Mouse (Mus musculus) CH12.LX (cell line): Measurements from ENCODE around the gene Adcy4. TPM values are rescaled to one million over a fixed set of nuclear protein-coding genes. Genes with fewer than 3 reads are reported as not detected.

Experiments used
- DNase-seq: peaks from one replicate; pipeline ENCODE4 v3.0.0-alpha.2; 2013; ENCODE audit errors: extremely low read depth
- H3K27ac ChIP-seq: 2 replicates; pipeline ENCODE4 v1.5.1; 2012; ENCODE audit warnings: low read depth, mild to moderate bottlenecking, control low read depth, moderate library complexity; ENCODE audit not compliant: insufficient read depth
- H3K27me3 ChIP-seq: replicated peaks from 2 replicates; pipeline ENCODE3; 2012; ENCODE audit warnings: inconsistent platforms
- H3K36me3 ChIP-seq, 2 experiments: replicated peaks in 1 of 2; 2 replicates each; pipeline versions ENCODE3 to v1.6.1; 2012; ENCODE audit warnings: inconsistent platforms in 1 of 2, low read length in 1 of 2, mild to moderate bottlenecking in 1 of 2, mixed read lengths in 1 of 2, moderate library complexity in 1 of 2; ENCODE audit not compliant: control insufficient read depth in 1 of 2, insufficient read depth in 1 of 2
- H3K4me1 ChIP-seq, 2 experiments: 2 replicates each; pipeline ENCODE4 v1.6.1; 2012; ENCODE audit warnings: inconsistent platforms in 1 of 2, moderate library complexity in 1 of 2; ENCODE audit not compliant: insufficient read depth in 2 of 2, control insufficient read depth in 1 of 2
- H3K4me2 ChIP-seq: 2 replicates; pipeline ENCODE4 v1.6.1; 2012; ENCODE audit warnings: low read depth, mild to moderate bottlenecking, control low read depth; ENCODE audit not compliant: poor library complexity, insufficient read depth, severe bottlenecking
- H3K4me3 ChIP-seq, 3 experiments: fragments of 150-350 bp in 1 of 3; sonication (generic) in 1 of 3; replicated peaks in 1 of 3; 2 replicates each; pipeline versions ENCODE3 to v1.5.1; 2011 to 2012; ENCODE audit warnings: low read depth in 2 of 3, low read length in 2 of 3, mild to moderate bottlenecking in 2 of 3, moderate library complexity in 2 of 3, control low read depth in 1 of 3, improper control_type of control experiment in 1 of 3, inconsistent platforms in 1 of 3, mixed read lengths in 1 of 3; ENCODE audit not compliant: poor library complexity in 1 of 3
- H3K79me2 ChIP-seq: replicated peaks from 2 replicates; pipeline ENCODE4 v1.6.1; 2012; ENCODE audit warnings: mild to moderate bottlenecking, moderate library complexity; ENCODE audit not compliant: control insufficient read depth, poor library complexity, insufficient read depth, severe bottlenecking; ENCODE audit errors: extremely low read depth
- H3K9ac ChIP-seq: 2 replicates; pipeline ENCODE4 v1.6.1; 2012; ENCODE audit warnings: low read depth, mild to moderate bottlenecking, control low read depth, moderate library complexity; ENCODE audit not compliant: insufficient read depth
- H3K9me3 ChIP-seq: replicated peaks from 2 replicates; pipeline ENCODE3; 2012; ENCODE audit warnings: low read length, inconsistent platforms, mixed read lengths
- BHLHE40 ChIP-seq: IDR thresholded peaks from 2 replicates; pipeline ENCODE4 v1.6.1; 2011; ENCODE audit warnings: mild to moderate bottlenecking, low read depth, low read length, improper control_type of control experiment
- CHD1 ChIP-seq: IDR thresholded peaks from 2 replicates; pipeline ENCODE4 v1.6.1; 2012; ENCODE audit warnings: low read depth, low read length, improper control_type of control experiment, inconsistent platforms
- CHD2 ChIP-seq: IDR thresholded peaks from 2 replicates; pipeline ENCODE4 v1.6.1; 2011; ENCODE audit warnings: low read length, improper control_type of control experiment
- CTCF ChIP-seq, 2 experiments: IDR thresholded peaks in 1 of 2; conservative IDR thresholded peaks in 1 of 2; 2 replicates each; pipeline ENCODE4 v1.5.1; 2011 to 2012; ENCODE audit warnings: low read depth in 2 of 2, low read length in 2 of 2, improper control_type of control experiment in 1 of 2, inconsistent platforms in 1 of 2, mild to moderate bottlenecking in 1 of 2, moderate library complexity in 1 of 2
- E2F4 ChIP-seq: IDR thresholded peaks from 2 replicates; pipeline ENCODE4 v1.6.1; 2011; ENCODE audit warnings: low read depth, low read length, improper control_type of control experiment; ENCODE audit not compliant: insufficient replicate concordance
- ELF1 ChIP-seq: IDR thresholded peaks from 2 replicates; pipeline ENCODE4 v1.6.1; 2014; ENCODE audit warnings: low read depth, mild to moderate bottlenecking, inconsistent platforms, low read length, improper control_type of control experiment
- EP300 ChIP-seq: IDR thresholded peaks from 2 replicates; pipeline ENCODE4 v1.6.1; 2011; ENCODE audit warnings: low read length, improper control_type of control experiment
- ETS1 ChIP-seq: conservative IDR thresholded peaks from 2 replicates; pipeline ENCODE4 v1.6.1; 2012; ENCODE audit warnings: low read depth, mild to moderate bottlenecking, inconsistent platforms, low read length, improper control_type of control experiment, moderate library complexity
- GABPA ChIP-seq: IDR thresholded peaks from 2 replicates; pipeline ENCODE4 v1.6.1; 2012; ENCODE audit warnings: low read depth, low read length, improper control_type of control experiment, inconsistent platforms; ENCODE audit not compliant: insufficient replicate concordance
- HCFC1 ChIP-seq: IDR thresholded peaks from 2 replicates; pipeline ENCODE4 v1.6.1; 2012; ENCODE audit warnings: low read depth, mild to moderate bottlenecking, inconsistent platforms, low read length, improper control_type of control experiment
- IRF4 ChIP-seq: IDR thresholded peaks from 2 replicates; pipeline ENCODE4 v1.6.1; 2014; ENCODE audit warnings: low read depth, mild to moderate bottlenecking, inconsistent platforms, low read length, improper control_type of control experiment
- JUN ChIP-seq: IDR thresholded peaks from 2 replicates; pipeline ENCODE4 v1.6.1; 2011; ENCODE audit warnings: low read depth, mild to moderate bottlenecking, low read length, improper control_type of control experiment, moderate library complexity; ENCODE audit not compliant: insufficient read depth
- JUND ChIP-seq: conservative IDR thresholded peaks from 2 replicates; pipeline ENCODE4 v1.6.1; 2011; ENCODE audit warnings: low read depth, low read length, improper control_type of control experiment
- KAT2A ChIP-seq: IDR thresholded peaks from 2 replicates; pipeline ENCODE4 v1.6.1; 2012; ENCODE audit warnings: low read length, improper control_type of control experiment, inconsistent platforms; ENCODE audit not compliant: insufficient replicate concordance
- MAFK ChIP-seq: IDR thresholded peaks from 2 replicates; pipeline ENCODE4 v1.6.1; 2011; ENCODE audit warnings: low read length, improper control_type of control experiment; ENCODE audit not compliant: insufficient replicate concordance
- MAX ChIP-seq: IDR thresholded peaks from 2 replicates; pipeline ENCODE4 v1.6.1; 2011; ENCODE audit warnings: low read length, improper control_type of control experiment
- MAZ ChIP-seq: IDR thresholded peaks from 2 replicates; pipeline ENCODE4 v1.6.1; 2012; ENCODE audit warnings: low read depth, mild to moderate bottlenecking, inconsistent platforms, low read length, improper control_type of control experiment, moderate library complexity
- MEF2A ChIP-seq: IDR thresholded peaks from 2 replicates; pipeline ENCODE4 v1.6.1; 2014; ENCODE audit warnings: low read depth, mild to moderate bottlenecking, inconsistent platforms, low read length, improper control_type of control experiment, borderline replicate concordance
- MXI1 ChIP-seq: IDR thresholded peaks from 2 replicates; pipeline ENCODE4 v1.6.1; 2011; ENCODE audit warnings: mild to moderate bottlenecking, low read depth, low read length, improper control_type of control experiment
- MYC ChIP-seq: IDR thresholded peaks from 2 replicates; pipeline ENCODE4 v1.6.1; 2011; ENCODE audit warnings: low read depth, mild to moderate bottlenecking, improper control_type of control experiment, low read length
- NELFE ChIP-seq: IDR thresholded peaks from 2 replicates; pipeline ENCODE4 v1.6.1; 2011; ENCODE audit warnings: low read depth, low read length, improper control_type of control experiment
- NRF1 ChIP-seq: IDR thresholded peaks from 2 replicates; pipeline ENCODE4 v1.6.1; 2014; ENCODE audit warnings: low read depth, mild to moderate bottlenecking, inconsistent platforms, low read length, improper control_type of control experiment, moderate library complexity
- PAX5 ChIP-seq: IDR thresholded peaks from 2 replicates; pipeline ENCODE4 v1.6.1; 2012; ENCODE audit warnings: low read length, inconsistent platforms, mixed read lengths
- POLR2A ChIP-seq: IDR thresholded peaks from 2 replicates; pipeline ENCODE4 v1.6.1; 2011; ENCODE audit warnings: low read depth, mild to moderate bottlenecking, improper control_type of control experiment, low read length
- POLR2AphosphoS2 ChIP-seq: IDR thresholded peaks from 2 replicates; pipeline ENCODE4 v1.6.1; 2011; ENCODE audit warnings: low read depth, low read length, improper control_type of control experiment
- RAD21 ChIP-seq: IDR thresholded peaks from 2 replicates; pipeline ENCODE4 v1.6.1; 2011; ENCODE audit warnings: low read depth, mild to moderate bottlenecking, low read length, improper control_type of control experiment, moderate library complexity
- RCOR1 ChIP-seq: conservative IDR thresholded peaks from 2 replicates; pipeline ENCODE4 v1.6.1; 2012; ENCODE audit warnings: low read depth, mild to moderate bottlenecking, inconsistent platforms, low read length, improper control_type of control experiment
- SIN3A ChIP-seq: IDR thresholded peaks from 2 replicates; pipeline ENCODE4 v1.6.1; 2012; ENCODE audit warnings: low read length, improper control_type of control experiment, inconsistent platforms
- SMC3 ChIP-seq: IDR thresholded peaks from 2 replicates; pipeline ENCODE4 v1.6.1; 2011; ENCODE audit warnings: low read depth, low read length, improper control_type of control experiment
- TBP ChIP-seq: conservative IDR thresholded peaks from 2 replicates; pipeline ENCODE4 v1.6.1; 2011; ENCODE audit warnings: low read depth, low read length, improper control_type of control experiment
- TCF12 ChIP-seq: IDR thresholded peaks from 2 replicates; pipeline ENCODE4 v1.6.1; 2014; ENCODE audit warnings: low read depth, mild to moderate bottlenecking, inconsistent platforms, low read length, improper control_type of control experiment
- UBTF ChIP-seq: IDR thresholded peaks from 2 replicates; pipeline ENCODE4 v1.6.1; 2012; ENCODE audit warnings: low read depth, mild to moderate bottlenecking, inconsistent platforms, low read length, improper control_type of control experiment, moderate library complexity
- USF1 ChIP-seq: IDR thresholded peaks from 2 replicates; pipeline ENCODE4 v1.6.1; 2014; ENCODE audit warnings: low read depth, mild to moderate bottlenecking, inconsistent platforms, low read length, improper control_type of control experiment
- USF2 ChIP-seq: conservative IDR thresholded peaks from 2 replicates; pipeline ENCODE4 v1.6.1; 2011; ENCODE audit warnings: low read depth, low read length, improper control_type of control experiment
- ZC3H11A ChIP-seq: IDR thresholded peaks from 2 replicates; pipeline ENCODE4 v1.6.1; 2012; ENCODE audit warnings: low read depth, mild to moderate bottlenecking, inconsistent platforms, low read length, improper control_type of control experiment
- ZKSCAN1 ChIP-seq: IDR thresholded peaks from 2 replicates; pipeline ENCODE4 v1.6.1; 2012; ENCODE audit warnings: low read depth, inconsistent platforms, low read length, improper control_type of control experiment, borderline replicate concordance
- ZMIZ1 ChIP-seq: IDR thresholded peaks from 2 replicates; pipeline ENCODE4 v1.6.1; 2012; ENCODE audit warnings: low read depth, mild to moderate bottlenecking, inconsistent platforms, low read length, improper control_type of control experiment
- ZNF384 ChIP-seq: IDR thresholded peaks from 2 replicates; pipeline ENCODE4 v1.6.1; 2012; ENCODE audit warnings: low read depth, low read length, improper control_type of control experiment, inconsistent platforms
- dilution Hi-C: fragments of 300-500 bp; cut with MboI; formaldehyde crosslinking; loops from 2 replicates; pipeline ENCODE4 v1.14.3; 2020; ENCODE audit warnings: low sequenced_read_pairs; ENCODE audit not compliant: extremely low pct_unique_long_range_greater_than_20kb, extremely low pct_ligation_motif_present
- in situ Hi-C: fragments of 300-500 bp; cut with MboI; formaldehyde crosslinking; loops from 3 replicates; pipeline ENCODE4 v1.14.3; 2019; ENCODE audit warnings: low sequenced_read_pairs, low pct_ligation_motif_present, low pct_unique_long_range_greater_than_20kb, mixed read lengths
- polyA plus RNA-seq: library from polyadenylated mRNA; unstranded; fragments of >175 nt; gene quantifications from 2 replicates; pipeline ENCODE4 v1.2.1, GENCODE M21; 2012; ENCODE audit warnings: low read depth; ENCODE audit not compliant: insufficient read length
- total RNA-seq, 2 experiments: library from RNA; depleted of rRNA; stranded (reverse); fragments of 300-350 nt in 1 of 2; fragments of >200 nt in 1 of 2; gene quantifications; 2 replicates each; pipeline ENCODE4 v1.2.3; 2012 to 2014

Adcy4 gene
- total and polyA plus RNA-seq, 3 experiments, result not detected

- H3K27ac ChIP-seq, result peak within 1 kb of the TSS; percentile 70
- H3K27me3 ChIP-seq, result peaks cover 12% of the 10 kb centered on the region
- H3K36me3 ChIP-seq, result peaks cover 29 to 38% of the 10 kb centered on the region in 2 experiments
- peak within 1 kb of the TSS; percentile 58 for H3K4me2 ChIP-seq
- peak; percentile 91 for DNase-seq
- dilution Hi-C loops, result no loop called here
- TF ChIP-seq JUN (no peak), MXI1 (peak; percentile 95), UBTF (no peak), KAT2A (0 out of 2 replicates have a peak, but pooled peaks have one; percentile 59), RAD21 (no peak), ELF1 (peak; percentile 90), SMC3 (peak; percentile 15; the same call in 1 of the 2 replicates), ZKSCAN1 (no peak), EP300 (no peak), MAX (peak; percentile 87), CHD2 (no peak; the same call in 1 of the 2 replicates), MAZ (peak; percentile 30; the same call in 1 of the 2 replicates), TBP (0 out of 2 replicates have a peak, but pooled peaks have one; percentile 27), NELFE (peak; percentile 55), POLR2A (peak; percentile 75), CTCF (conservative IDR thresholded peaks at IDR 0.05 in 1 of 2, IDR thresholded peaks at IDR 0.05 in 1 of 2; ENCODE audit: low read depth in 2 of 2, low read length in 2 of 2) (peak; percentile 46 to 90), MEF2A (peak; percentile 48; the same call in 1 of the 2 replicates), CHD1 (no peak), MAFK (no peak), HCFC1 (peak; percentile 83), ZC3H11A (no peak), ZMIZ1 (no peak; the same call in 1 of the 2 replicates), USF1 (peak; percentile 21), USF2 (no peak), POLR2AphosphoS2 (no peak), E2F4 (no peak), TCF12 (peak; percentile 92), NRF1 (peak; percentile 20; the same call in 1 of the 2 replicates), RCOR1 (no peak), SIN3A (peak; percentile 75), PAX5 (no peak), IRF4 (peak; percentile 67), ETS1 (peak; percentile 59; the same call in 1 of the 2 replicates), JUND (no peak), BHLHE40 (peak; percentile 57; the same call in 1 of the 2 replicates), ZNF384 (no peak), GABPA (peak; percentile 85), MYC (peak; percentile 90; the same call in 1 of the 2 replicates)
- TF ChIP-seq, all 38 proteins: peak for 21
- Histone ChIP-seq H3K9ac (peak within 1 kb of the TSS; percentile 62), H3K4me3 (peak within 1 kb of the TSS; percentile 44 to 84 (median 65)), H3K9me3 (no peaks in the 10 kb centered on the region), H3K79me2 (no peaks in the 10 kb centered on the region), H3K4me1 (peaks cover 15 to 40% of the 10 kb centered on the region in 2 experiments)
- in situ Hi-C loops, result no loop called here
These were observed 62.0 kb downstream of the Adcy4 start, which contains the start of gene Rabggta for GRCm38 (mm10) chr14:55721700-55722437. Gene Rabggta (minus strand): TSS chr14:55722263.
